Mouse (Mus musculus): ENCODE results near the gene Tln1. TPM values are rescaled to one million over a fixed set of nuclear protein-coding genes. Genes with fewer than 3 reads are reported as not detected.
"Not testable (repeated sequence)": the region's sequence is repeated elsewhere in the genome, so short reads cannot be mapped to it uniquely, and the experiment has no call there.

Tln1 gene
- total RNA-seq, 2 experiments from 2014 or later = 241 to 244 TPM

DNA sequence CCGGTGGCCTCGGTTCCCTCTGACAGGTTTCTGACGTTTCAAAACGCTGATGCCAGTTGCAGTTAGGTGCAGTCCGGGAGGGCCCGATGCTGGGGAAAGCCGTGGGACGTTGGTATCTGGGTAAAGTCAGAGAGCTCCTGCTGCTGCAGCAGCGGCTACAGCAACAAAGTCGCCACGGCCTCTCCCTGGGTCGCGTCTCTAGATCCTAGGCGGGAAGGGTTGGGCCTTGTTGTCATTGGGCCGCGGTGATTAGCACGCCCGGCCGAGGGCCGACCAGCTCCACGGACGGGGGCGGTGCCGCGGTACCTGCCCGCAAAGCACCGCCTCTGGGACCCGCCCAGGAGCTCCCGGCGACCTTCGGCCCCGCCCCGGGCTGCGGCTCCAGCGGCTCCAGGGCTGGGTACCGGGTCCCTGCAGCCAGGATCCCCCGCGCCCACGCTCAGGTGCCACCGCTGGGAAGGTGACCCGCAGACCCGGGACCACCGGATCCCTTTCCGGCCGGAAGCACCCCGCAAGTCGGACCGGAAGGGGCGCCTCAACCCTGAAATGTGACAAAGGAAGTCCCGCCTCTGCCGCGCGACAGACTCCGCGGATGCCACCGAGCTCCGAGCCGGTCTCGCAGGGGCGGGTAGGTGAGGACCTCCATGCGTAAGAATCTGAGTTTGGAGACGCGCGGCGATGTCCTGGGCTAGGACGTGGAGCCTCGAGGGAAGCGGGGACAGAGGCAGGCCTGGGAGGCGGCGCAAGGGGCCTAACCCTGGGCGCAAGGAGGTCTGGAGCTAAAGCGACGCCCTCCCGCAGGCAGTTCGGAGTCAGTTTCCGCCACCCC is 16.1 kb upstream of the Tln1 start, which contains the start of the genes Rgp1 and Gba2:
Gene Rgp1, plus strand, starts transcription at position 340 of the 829 bp plus-strand sequence.
Gene Gba2, minus strand, starts transcription at position 498 of the 829 bp plus-strand sequence.
- DNase-seq = peak; percentile 95 to 96

DNA sequence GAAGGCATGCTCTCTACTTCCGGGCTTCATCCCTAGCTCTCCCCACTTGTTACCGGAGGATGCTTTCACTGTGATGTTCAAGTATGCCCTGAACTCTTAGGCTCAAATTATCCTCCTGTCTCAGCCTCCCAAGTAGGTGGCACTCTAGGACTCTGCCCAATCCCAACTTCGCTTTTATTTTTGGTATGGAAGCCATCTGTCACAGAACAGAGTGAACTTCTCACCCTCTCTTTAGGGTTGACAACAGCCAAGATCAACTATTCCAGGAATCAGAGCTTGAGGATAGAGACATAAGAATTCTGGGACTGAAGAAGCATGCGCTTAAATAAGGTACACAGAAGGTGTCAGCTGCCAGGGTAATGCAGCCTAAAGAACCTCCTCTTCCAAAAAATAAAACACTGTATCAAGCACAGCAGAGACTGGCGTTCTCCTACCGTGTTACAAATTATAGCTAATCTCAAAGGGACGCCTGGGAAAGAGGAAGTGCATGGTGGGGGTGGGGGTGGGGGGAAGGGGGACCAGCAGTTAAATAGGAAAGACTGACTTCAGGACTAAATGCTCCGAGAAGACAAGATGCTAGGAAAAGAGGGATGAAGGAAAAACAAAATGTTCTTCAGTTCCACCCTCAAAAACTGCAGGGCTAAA is 14.9 kb upstream of the Tln1 start:
- no peak for DNase-seq

DNA sequence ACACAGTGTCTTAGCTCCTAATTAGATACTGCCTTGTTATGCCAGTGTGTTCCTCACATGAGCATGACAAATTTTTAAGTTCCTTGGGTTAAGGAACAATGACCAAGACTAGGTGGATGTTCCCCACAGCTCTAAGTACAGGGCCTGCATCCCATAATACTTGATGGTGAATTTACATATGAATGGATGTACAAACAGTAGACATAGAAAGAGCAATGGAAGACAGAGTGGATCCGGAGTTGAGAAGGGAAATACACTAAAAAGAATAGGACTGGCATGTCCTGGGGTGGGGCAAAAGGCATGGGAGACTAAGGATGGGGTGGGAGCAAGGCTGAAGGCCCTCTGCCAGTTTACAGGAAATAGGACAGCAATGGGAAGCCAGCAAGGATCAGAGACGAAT is 12.9 kb upstream of the Tln1 start:
- DNase-seq = no peak

GRCm38 (mm10) chr4:43573561-43573960 is 11.1 kb upstream of the Tln1 start:
- no peak for DNase-seq

DNA sequence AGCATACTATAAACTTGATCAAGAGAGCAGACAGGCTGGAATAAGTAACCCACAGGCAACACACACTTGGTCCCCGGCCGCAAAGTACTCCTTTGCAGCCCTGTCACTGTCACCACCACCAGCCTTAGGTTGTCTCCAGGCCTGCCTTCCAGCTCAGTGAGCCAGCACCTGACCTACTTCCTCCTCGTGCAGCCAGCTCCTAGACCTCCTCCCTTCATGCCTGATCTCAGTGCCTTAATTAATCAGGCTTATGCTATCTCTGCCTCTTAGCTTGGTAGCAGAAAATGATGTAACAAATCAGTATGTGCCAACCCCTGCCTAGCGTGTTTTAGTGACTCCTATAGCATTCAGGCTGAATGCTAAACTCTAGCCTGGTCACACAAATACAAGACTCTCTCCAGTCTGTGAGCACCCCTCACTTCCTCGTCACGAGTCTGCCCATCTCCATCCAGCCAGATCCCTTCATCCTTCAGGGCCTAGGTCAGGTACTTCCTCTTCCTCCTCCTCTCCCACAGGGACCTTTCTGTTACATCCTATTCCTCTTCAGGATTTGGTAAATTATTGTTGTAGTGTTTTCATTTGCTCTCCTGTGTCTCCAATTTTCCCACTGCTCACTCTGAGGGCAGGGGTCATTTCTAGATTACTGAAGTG is 9.0 kb upstream of the Tln1 start:
- DNase-seq = no peak

DNA sequence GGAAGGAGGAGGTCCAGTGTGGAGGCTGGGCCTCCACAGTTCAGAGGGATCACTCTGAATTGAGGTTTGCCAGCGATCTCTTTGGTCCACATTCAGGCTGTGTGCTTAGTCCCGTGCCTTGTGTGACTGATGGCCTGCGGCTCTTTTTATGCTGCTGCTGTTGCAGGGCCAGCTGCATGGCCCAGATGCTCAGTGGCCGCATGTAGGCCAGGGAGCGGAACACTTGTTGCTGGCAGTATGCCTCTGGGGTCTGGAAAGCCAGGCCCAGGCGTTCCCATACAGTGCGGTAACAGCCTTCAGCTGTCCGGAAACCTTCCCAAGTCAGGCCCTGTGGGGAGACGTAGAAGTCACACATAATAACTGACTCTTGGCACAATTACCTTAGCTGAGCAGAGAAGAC is 4.6 kb upstream of the Tln1 start:
- peak in 1 of 2 experiments; percentile 1 for DNase-seq

DNA sequence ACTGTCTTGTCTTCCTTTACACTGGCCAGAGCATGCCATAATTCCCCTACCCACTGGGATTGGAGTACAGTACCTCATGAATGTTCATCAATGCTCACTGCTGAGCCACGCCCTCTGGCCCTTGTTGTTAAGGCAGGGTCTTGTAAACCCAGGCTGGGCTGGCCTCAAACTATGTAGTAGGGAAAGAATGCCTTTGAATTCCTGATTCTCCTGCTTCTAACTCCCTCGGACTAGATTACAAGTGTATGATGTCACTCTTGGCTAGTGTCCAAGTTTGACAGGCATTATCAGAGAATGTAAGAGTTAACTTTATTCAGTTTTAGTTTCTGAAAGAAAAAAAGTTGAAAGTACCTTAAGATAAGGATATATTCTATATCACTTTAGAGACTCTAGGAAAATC is 1.7 kb upstream of the Tln1 start:
- no peak for DNase-seq

GRCm38 (mm10) chr4:43563601-43563875 is 1.0 kb upstream of the Tln1 start:
- DNase-seq = no peak

DNA sequence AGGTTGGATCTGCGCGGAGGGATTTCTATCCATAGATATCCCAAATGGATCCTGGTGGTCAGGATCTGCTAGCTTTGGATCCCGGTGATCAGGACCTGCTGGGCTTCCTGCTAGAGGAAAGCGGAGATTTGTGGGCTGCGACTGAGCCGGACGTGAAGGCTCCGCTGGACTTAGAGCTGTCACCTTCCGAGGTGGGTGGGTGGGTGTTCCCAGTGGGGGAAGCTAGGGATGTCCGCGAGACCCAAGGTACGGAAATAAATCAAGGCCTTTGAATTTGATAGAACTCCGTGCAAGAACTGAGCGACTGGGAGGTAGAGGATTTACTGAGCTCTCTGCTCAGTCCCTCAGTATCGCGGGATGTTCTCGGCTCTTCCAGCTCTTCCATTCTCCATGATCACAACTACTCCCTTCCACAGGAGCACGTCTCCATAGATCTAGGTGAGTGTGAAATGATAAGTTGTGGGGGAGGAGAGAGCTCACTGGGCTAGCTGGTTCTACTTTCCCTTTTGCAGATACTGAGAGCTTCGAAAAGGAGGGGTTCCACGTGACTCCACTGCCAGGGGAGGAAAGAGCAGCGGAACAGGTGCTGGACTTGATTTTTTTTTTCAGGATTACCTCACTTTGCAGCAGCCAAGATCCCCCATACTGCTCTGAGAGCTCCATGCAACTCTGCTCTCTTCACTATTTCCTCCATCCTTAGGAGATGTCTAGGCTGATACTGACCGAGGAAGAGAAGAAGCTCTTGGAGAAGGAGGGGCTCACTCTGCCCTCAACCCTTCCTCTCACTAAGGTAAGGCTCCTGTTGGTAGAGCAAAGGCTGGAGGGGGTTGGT is 494 bp upstream of the Tln1 start:
- no peak for DNase-seq

DNA sequence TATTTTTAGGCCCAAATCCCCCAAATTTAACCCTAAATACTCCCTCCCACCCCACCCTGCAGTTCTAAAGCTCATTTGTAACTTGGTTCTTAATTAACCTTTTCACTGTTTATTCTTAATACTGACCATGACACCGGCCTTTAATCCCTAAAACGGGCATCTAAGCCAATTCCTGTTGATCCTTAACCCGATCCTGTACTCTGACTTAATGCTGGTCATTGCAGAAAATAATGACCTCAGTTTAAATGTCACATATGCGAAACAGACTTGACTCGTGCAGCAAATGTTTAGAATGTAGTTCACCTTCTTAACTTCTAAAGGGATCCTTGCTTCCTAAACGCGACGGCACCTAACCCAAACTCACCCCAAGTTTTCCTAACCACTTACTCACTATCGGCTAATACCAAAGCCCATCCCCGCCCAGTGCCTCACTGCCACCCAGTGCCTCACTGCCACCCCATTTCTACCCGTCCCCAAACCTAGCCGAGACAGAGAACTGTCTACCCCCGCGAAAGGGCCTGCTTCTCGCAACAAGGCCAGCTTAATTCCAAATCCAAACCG is 975 bp downstream of the Tln1 start:
- no peak for DNase-seq

DNA sequence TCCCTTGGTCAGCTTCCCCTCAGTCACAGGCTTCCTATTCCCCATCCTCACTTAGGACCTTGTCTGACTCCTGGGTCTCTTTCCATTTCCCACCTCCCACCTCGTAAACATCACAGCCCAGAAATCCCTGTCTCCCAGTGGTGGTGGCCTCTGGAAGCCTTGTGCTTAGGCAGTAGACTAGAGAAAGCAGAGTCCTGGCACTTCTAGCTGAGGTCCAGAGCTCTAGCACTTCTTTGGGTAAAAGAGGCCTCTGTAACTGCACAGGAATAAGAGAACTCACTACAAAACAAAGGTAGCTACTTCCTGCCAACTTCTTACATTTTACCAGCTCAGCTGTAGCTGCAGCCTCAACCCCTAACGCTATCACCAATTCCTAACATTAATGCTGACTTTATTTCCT is 1.5 kb downstream of the Tln1 start:
- no peak for DNase-seq

GRCm38 (mm10) chr4:43560243-43560611 is 2.3 kb downstream of the Tln1 start:
- peak; percentile 71 to 73 for DNase-seq

- no peak for DNase-seq
Measured at GRCm38 (mm10) chr4:43559519-43560242, 2.8 kb downstream of the Tln1 start.

DNA sequence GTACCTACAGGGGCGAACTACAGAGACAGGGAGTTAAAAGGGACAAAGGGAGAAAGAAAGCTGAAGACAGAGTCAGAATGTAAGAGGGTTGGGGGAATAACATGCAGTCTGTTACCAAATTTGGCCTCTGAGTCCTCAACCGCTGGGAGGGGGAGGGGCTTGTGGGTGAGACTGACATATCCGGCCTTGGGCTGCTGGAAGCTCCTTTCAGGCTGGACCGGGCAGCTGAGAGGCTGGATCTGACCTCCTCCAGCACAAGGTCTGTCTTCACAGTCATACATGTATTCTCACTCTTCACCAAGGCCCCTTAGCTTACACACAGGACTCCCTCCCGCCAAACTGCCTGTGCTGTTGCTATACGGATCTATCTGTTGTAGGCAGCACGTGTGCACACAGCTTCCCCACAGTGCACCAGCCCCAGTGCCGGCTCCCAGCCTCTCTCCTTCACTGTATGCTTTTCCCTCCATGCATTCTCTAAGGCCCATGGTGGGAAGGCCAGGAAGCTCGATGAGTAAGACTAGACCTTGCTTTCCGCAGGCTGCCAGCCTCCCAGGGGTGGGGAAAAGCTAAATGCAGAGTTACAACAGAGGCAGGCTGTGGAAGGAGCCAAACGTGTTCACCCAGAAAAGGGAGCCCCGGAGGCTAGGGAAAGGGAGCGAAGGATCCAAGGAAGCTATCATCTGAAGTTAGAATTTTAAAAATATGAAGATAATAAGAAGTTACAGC is 3.7 kb downstream of the Tln1 start:
- peak; percentile 88 to 92 for DNase-seq

GRCm38 (mm10) chr4:43558028-43558630 is 4.4 kb downstream of the Tln1 start:
- no peak for DNase-seq

DNA sequence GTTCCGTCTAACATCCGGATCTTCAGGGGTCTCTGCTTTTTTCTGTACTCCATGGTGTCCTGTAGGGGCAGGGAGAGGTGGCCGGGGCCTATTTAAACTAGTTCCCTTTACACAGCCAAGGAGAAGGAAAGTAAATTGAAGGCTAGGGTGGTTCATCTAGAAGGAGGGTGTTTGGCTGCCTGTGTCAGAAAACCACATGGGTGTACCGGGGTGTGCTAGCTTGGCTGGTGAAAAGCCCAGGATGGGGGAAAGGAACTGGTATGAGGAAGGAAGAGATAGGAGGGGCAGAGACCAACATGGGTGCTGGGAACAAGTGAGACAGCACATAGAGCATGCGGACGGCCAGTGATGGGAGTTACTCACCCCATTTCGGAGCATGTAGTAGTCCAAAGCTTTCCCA is 6.6 kb downstream of the Tln1 start:
- DNase-seq = no peak

DNA sequence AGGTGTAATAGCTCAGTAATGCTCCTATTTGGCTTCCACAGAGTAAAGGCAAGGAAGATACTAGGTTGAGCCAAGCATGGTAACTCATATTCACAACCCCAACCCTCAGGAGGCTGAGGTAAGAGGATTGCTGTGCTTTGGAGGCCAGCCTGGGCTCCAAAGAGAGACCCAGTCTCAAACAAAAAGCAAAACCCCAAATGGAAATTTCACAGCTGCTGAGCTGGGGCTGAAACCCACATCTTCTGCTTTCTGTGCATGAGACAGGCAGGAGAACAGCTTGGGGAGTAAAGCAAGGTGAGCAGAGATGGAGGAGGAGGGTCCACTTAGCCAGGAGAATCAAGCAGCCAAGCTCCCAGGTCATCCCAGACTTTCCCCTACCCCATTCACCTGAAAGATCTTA is 8.6 kb downstream of the Tln1 start:
- DNase-seq = no peak

DNA sequence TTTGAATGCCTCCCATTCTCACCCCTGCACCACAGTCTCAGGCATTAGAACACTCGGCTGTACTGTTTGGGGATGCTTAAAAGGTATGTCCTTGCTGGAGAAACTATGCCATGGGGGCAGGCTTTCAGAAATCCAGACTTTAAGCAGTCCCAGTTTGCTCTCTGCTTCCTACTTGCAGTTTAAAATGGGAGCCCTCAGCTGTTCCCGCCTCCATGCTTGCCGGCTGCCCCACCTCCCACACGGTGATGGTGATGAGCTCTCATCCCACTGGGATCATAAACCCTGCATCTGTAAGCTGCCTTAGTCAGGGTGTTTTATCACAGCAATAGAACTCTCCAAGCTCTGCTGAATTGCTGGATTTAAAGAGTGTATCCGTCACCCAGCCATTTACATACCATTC is 10.1 kb downstream of the Tln1 start:
- peak in 1 of 2 experiments; percentile 1 for DNase-seq

DNA sequence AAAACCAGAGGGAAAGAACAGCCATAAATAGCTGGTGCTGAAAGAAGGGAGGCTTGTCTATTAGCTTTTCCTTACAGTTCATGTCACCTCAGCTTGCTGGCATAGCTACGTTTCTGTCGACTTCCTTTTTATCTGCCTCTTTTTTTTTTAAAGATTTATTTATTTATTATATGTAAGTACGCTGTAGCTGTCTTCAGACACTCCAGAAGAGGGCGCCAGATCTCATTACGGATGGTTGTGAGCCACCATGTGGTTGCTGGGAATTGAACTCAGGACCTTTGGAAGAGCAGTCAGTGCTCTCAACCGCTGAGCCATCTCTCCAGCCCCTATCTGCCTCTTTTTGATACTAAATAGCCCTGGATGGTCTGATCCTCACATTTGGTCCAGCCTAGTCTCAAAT is 10.6 kb downstream of the Tln1 start:
- not testable (repeated sequence) for DNase-seq

- no peak for DNase-seq
Measured at GRCm38 (mm10) chr4:43549055-43549454, 13.4 kb downstream of the Tln1 start.
